Mouse (Mus musculus) thymus, postnatal 14 days (tissue): ENCODE results near the gene Gnptg.
A peak's percentile ranks its signal among the peaks of the same experiment; 100 is the strongest.
"Not testable (repeated sequence)": the region's sequence is repeated elsewhere in the genome, so short reads cannot be mapped to it uniquely, and the experiment has no call there.

ENCODE experiments used
- DNase-seq: peaks from one replicate; pipeline ENCODE4 v3.0.0; 2021

Gene Gnptg

GRCm38 (mm10) chr17:25243131-25243780, 3.3 kb upstream of the Gnptg start:
- DNase-seq: no peak

- DNase-seq: no peak
These were observed 4.3 kb downstream of the Gnptg start for GRCm38 (mm10) chr17:25235635-25236034.

GRCm38 (mm10) chr17:25231621-25232020, 8.3 kb downstream of the Gnptg start:
- DNase-seq: not testable (repeated sequence)

GRCm38 (mm10) chr17:25230700-25231099, 9.2 kb downstream of the Gnptg start:
- peak; percentile 3 for DNase-seq

GRCm38 (mm10) chr17:25230014-25230655, 9.8 kb downstream of the Gnptg start:
- not testable (repeated sequence) for DNase-seq

- no peak for DNase-seq
These were observed 11.9 kb downstream of the Gnptg start for GRCm38 (mm10) chr17:25227991-25228390.

GRCm38 (mm10) chr17:25225659-25226058, 14.3 kb downstream of the Gnptg start:
- DNase-seq: no peak

- peak; percentile 54 for DNase-seq
These were observed 15.2 kb downstream of the Gnptg start for GRCm38 (mm10) chr17:25224586-25225222.

- DNase-seq: peak; percentile 43
These were observed 16.8 kb downstream of the Gnptg start for GRCm38 (mm10) chr17:25222951-25223601.

GRCm38 (mm10) chr17:25222504-25222940, 17.4 kb downstream of the Gnptg start:
- DNase-seq: peak; percentile 69

GRCm38 (mm10) chr17:25221821-25222503, 18.0 kb downstream of the Gnptg start:
- peak; percentile 88 for DNase-seq

GRCm38 (mm10) chr17:25220746-25221145, 19.2 kb downstream of the Gnptg start:
- DNase-seq: no peak

- peak; percentile 53 for DNase-seq
These were observed 20.2 kb downstream of the Gnptg start for GRCm38 (mm10) chr17:25219492-25220295.

- peak; percentile 15 for DNase-seq
These were observed 21.0 kb downstream of the Gnptg start for GRCm38 (mm10) chr17:25218967-25219366.

- no peak for DNase-seq
These were observed 24.5 kb downstream of the Gnptg start for GRCm38 (mm10) chr17:25215431-25215830.

- DNase-seq: no peak
These were observed 28.2 kb downstream of the Gnptg start for GRCm38 (mm10) chr17:25211705-25212104.

- no peak for DNase-seq
These were observed 29.1 kb downstream of the Gnptg start for GRCm38 (mm10) chr17:25210680-25211466.

GRCm38 (mm10) chr17:25210006-25210405, 29.9 kb downstream of the Gnptg start:
- DNase-seq: no peak

GRCm38 (mm10) chr17:25202401-25202800, 37.5 kb downstream of the Gnptg start:
- DNase-seq: no peak

GRCm38 (mm10) chr17:25189091-25189490, 50.8 kb downstream of the Gnptg start:
- peak; percentile 20 for DNase-seq
